Mouse (Mus musculus) left cerebral cortex, adult 2 months (tissue): ENCODE results near the gene Dis3l. TPM values are rescaled to one million over a fixed set of nuclear protein-coding genes. Genes with fewer than 3 reads are reported as not detected.
"Not testable (repeated sequence)": the region's sequence is repeated elsewhere in the genome, so short reads cannot be mapped to it uniquely, and the experiment has no call there.

Experiments
- DNase-seq, 2 experiments: peaks; one replicate each; pipeline ENCODE4 v3.0.0; 2021 to 2022; ENCODE audit warnings: low spot score in 2 of 2, mixed read lengths in 1 of 2; ENCODE audit errors: extremely low spot score in 1 of 2
- H3K27ac ChIP-seq: fragments of 200-600 bp; 2 replicates; pipeline ENCODE4 v1.8.1; 2022
- H3K4me3 ChIP-seq: fragments of 200-600 bp; 2 replicates; pipeline ENCODE4 v1.8.1; 2022
- CTCF ChIP-seq: fragments of 200-600 bp; IDR thresholded peaks from 2 replicates; pipeline ENCODE4 v1.8.1; 2022; ENCODE audit warnings: antibody characterized with exemption, mild to moderate bottlenecking, moderate library complexity
- intact Hi-C: fragments of 180-260 bp; cut with DNase I; formaldehyde crosslinking; loops from one replicate; pipeline ENCODE4 v1.15.1; 2025
- total RNA-seq, 2 experiments: library from RNA; stranded (reverse); gene quantifications; 2 replicates each; pipeline ENCODE4 v1.2.3; 2021

The Dis3l gene
- total RNA-seq, 2 experiments from 2014 or later, result 24.3 to 29.6 TPM

DNA sequence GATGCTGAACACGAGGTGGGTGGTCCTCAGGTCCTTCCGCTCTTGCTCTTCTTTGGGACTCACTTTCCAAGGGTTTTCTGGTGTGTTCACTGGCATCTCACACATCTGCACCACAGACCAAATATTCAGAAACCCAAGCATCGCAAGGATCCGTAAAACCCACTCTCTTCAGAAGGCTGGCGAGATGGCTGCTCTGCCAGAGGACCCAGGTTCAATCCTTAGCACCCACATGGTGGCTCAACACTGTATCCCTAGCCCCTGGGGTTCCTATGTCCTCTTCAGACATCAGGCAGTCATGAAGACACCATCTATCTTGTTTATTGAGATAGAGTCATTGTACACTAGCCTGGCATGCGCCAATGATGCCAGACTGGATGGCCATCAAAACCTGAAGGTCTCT is 26.4 kb downstream of the Dis3l start:
- intact Hi-C loops, result no loop called here
- TF ChIP-seq CTCF, result no peak
- DNase-seq, result no peak
- Histone ChIP-seq H3K4me3 (no peak overlapping the region), H3K27ac (no peak overlapping the region)

- Histone ChIP-seq H3K27ac (no peak overlapping the region), H3K4me3 (no peak overlapping the region)
- DNase-seq, result no peak
- intact Hi-C loops, result no loop called here
- TF ChIP-seq CTCF, result peak; percentile 21
Observed at GRCm38 (mm10) chr9:64312128-64312527, 29.0 kb downstream of the Dis3l start.

- DNase-seq, result no peak
- H3K4me3 ChIP-seq, result no peak overlapping the region
- TF ChIP-seq CTCF, result peak; percentile 36
- intact Hi-C loops, result no loop called here
- H3K27ac ChIP-seq, result no peak overlapping the region
Observed at GRCm38 (mm10) chr9:64310996-64311785, 29.9 kb downstream of the Dis3l start.

- DNase-seq, result no peak
- Histone ChIP-seq H3K4me3 (no peak overlapping the region), H3K27ac (no peak overlapping the region)
- TF ChIP-seq CTCF, result no peak
- intact Hi-C loops, result no loop called here
Observed at GRCm38 (mm10) chr9:64306476-64307312, 34.4 kb downstream of the Dis3l start.

- DNase-seq, H3K4me3 ChIP-seq, intact Hi-C loops, H3K27ac ChIP-seq: not testable (repeated sequence)
Observed at GRCm38 (mm10) chr9:64303086-64303485, 38.0 kb downstream of the Dis3l start.

DNA sequence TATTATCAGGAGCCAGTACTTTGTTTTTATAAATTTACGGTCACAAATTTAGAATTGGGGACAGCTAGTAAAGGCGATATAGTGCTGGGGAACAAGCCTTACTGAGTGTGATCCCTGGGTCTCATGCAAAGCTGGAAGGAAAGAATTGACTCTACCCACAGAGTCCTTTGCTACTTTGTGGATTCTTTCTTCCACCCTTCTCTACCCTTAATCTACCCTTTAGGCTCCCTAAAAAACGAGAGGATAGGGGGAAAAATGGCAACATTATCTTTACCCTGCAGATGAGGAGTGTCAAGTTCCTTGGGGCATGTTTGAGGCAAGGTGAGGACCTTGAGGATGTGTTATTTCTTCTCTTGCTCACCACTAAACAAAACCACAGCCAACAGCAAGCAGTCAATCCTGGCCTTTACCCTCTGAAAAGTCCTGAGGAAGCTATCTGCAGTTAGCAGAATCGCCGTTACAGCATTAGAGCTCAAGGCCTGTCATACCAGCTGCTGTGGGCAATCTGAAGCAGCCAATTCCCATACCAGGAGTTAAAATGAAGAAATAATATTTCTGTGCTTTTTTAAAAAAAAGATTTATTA is 58.6 kb downstream of the Dis3l start:
- no peak overlapping the region for H3K27ac ChIP-seq
- TF ChIP-seq CTCF, result no peak
- intact Hi-C loops, result loop anchor here (2.0 to 5.0 kb wide), 2 partner anchors 58 to 680 kb away; partner anchors contain the start of genes Dis3l and Ints14
- no peak overlapping the region; the same call in 1 of the 2 replicates for H3K4me3 ChIP-seq
- no peak for DNase-seq

GRCm38 (mm10) chr9:64281781-64282178 is 59.3 kb downstream of the Dis3l start:
- Histone ChIP-seq H3K4me3 (peak overlapping the region; percentile 75), H3K27ac (peak overlapping the region; percentile 3; the same call in 1 of the 2 replicates)
- no peak for TF ChIP-seq CTCF
- no peak for DNase-seq
- intact Hi-C loops, result loop anchor here (2.0 to 5.0 kb wide), 2 partner anchors 59 to 681 kb away; partner anchors contain the start of genes Dis3l and Ints14

DNA sequence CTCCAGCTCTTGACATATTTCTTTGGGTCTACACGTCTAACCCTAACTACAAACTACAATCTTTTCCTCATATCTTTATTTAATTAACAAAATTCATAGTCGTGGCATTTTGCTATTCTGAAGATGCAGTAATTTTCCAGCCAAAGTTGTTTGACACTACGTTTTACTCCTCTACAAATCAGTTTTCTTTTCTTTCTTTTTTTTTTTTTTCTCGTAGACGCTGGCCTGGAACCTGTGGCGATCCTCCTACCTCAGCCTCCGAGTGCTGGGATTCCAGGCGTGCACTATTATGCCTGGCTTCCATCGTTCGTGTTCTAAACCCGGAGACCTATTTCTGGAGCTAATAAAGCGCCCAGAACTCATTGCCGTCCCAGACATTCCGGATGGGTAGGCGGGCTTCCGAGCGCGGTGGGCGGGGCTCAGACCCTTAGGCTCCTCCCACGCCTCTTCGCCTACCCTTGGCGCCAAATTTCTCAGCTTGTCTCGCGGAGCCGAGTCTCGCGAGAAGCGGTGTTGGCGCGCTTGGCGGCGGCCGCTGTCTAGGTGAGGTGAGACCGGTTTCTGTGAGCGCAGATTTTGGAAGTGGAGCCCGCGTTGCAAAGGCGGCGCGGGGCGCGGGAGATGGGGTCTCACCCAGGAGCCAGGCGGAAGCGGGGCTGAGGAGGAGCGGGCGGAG is 59.8 kb downstream of the Dis3l start, which contains the start of gene Tipin:
Gene Tipin, plus strand, starts transcription at position 477 of the 676 bp plus-strand sequence.
- intact Hi-C loops, result loop anchor here (5.0 kb wide), 1 partner anchor 681 kb away; the partner anchor contains the start of gene Ints14
- peak; percentile 91 to 94 for DNase-seq
- peak within 1 kb of the TSS; percentile 3; the same call in 1 of the 2 replicates for H3K27ac ChIP-seq
- H3K4me3 ChIP-seq, result peak within 1 kb of the TSS; percentile 75
- no peak for TF ChIP-seq CTCF

DNA sequence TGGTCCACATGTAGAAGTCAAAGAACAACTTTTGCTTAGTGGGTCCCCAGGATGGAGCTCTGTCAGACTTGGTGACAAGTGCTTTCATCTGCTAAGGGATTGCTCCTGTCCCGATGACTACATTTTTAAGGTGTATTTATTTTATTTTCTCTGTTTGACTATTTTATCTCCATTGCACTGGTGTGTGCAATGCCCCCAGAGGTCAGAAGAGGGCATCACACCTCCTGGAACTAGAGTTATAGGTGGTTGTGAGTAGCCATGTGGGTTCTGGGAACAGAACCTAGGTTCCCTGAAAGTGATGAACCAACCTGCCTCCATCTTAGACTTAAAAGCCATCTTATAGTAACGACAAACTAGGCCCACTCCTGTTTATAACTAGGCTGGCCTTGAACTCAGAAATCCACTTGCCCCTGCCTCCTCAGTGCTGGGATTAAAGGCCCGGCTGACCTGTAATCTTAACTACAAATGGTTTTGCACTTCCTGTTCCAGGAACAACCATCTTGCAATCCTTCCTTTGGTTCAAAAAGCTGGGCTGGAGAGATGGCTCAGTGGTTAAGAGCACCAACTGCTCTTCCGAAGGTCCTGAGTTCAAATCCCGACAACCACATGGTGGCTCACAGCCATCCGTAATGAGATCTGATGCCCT is 62.3 kb downstream of the Dis3l start:
- Histone ChIP-seq H3K27ac (no peak overlapping the region), H3K4me3 (no peak overlapping the region)
- no peak; the same call in 1 of the 2 replicates for TF ChIP-seq CTCF
- intact Hi-C loops, result no loop called here
- no peak for DNase-seq

DNA sequence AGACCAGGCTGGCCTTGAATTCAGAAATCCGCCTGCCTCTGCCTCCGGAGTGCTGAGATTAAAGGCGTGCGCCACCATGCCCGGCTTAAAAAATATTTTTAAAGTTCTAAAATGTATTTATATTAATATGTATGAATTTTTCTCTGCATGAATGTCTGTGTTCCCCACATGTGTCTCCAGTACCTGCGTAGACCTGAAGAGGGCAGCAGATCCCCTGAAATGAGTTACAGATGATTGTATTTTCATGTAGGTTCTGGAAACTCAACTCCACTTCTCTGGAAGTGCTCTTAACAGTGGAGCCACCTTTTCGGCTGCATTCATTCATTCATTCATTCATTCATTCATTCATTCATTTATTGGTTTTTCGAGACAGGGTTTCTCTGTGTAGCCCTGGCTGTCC is 63.4 kb downstream of the Dis3l start:
- peak; percentile 86 for TF ChIP-seq CTCF
- peak; percentile 40 to 46 for DNase-seq
- Histone ChIP-seq H3K27ac (no peak overlapping the region), H3K4me3 (no peak overlapping the region)
- intact Hi-C loops, result no loop called here

DNA sequence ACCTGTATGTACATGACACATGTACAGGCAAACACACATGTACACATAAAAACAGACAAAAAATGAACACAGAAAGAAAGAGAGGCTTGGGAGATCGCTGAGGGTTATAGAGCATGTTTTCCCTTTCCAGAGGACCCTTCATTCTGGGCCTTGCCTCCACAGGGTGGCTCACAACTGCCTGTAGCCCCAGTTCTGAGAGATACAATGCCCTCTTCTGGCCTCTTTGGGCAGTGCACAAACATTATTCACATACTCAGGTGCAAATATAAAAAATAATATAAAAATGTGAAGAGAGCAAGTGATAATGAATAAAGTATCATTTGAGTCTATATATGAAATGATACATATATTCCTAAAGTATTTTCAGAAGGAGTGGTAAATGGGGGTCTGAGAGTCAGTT is 66.2 kb downstream of the Dis3l start:
- intact Hi-C loops, result no loop called here
- H3K4me3 ChIP-seq, result no peak overlapping the region
- DNase-seq, result no peak
- H3K27ac ChIP-seq, result no peak overlapping the region
- peak; percentile 37 for TF ChIP-seq CTCF
